Mouse (Mus musculus) kidney, postnatal 0 days (tissue): ENCODE data around the gene Gm20661. TPM values are rescaled to one million over a fixed set of nuclear protein-coding genes. Genes with fewer than 3 reads are reported as not detected.
A peak's percentile ranks its signal among the peaks of the same experiment; 100 is the strongest.

Experiments
- ATAC-seq: fragments of 200-750 bp; cut with Nextera tagmentation; replicated peaks from 2 replicates; pipeline ENCODE4 v1.8.0; 2017; ENCODE audit warnings: low read depth, moderate number of reproducible peaks, moderate TSS enrichment, moderate library complexity; ENCODE audit not compliant: low FRiP score
- DNase-seq: peaks from one replicate; pipeline ENCODE4 v3.0.0-alpha.2; 2016; ENCODE audit warnings: low spot score
- H3K27ac ChIP-seq: fragments of 300-500 bp; sonication (generic); 2 replicates; pipeline ENCODE4 v1.5.1; 2014; ENCODE audit warnings: mild to moderate bottlenecking
- H3K27me3 ChIP-seq: fragments of 300-500 bp; sonication (generic); 2 replicates; pipeline ENCODE4 v1.6.1; 2014; ENCODE audit warnings: low read length, mixed read lengths; ENCODE audit not compliant: insufficient read depth
- H3K36me3 ChIP-seq: fragments of 300-500 bp; sonication (generic); 2 replicates; pipeline ENCODE4 v1.6.1; 2014; ENCODE audit warnings: low read length, mixed read lengths; ENCODE audit not compliant: insufficient read depth
- H3K4me1 ChIP-seq: fragments of 300-500 bp; sonication (generic); replicated peaks from 2 replicates; pipeline ENCODE4 v1.6.1; 2014; ENCODE audit warnings: antibody characterized with exemption, low read length, mixed read lengths; ENCODE audit not compliant: insufficient read depth
- H3K4me2 ChIP-seq: fragments of 300-500 bp; sonication (generic); 2 replicates; pipeline ENCODE4 v1.6.1; 2014; ENCODE audit warnings: mild to moderate bottlenecking, low read length, moderate library complexity, mixed read lengths
- H3K4me3 ChIP-seq: fragments of 300-500 bp; sonication (generic); replicated peaks from 2 replicates; pipeline ENCODE4 v1.5.1; 2014; ENCODE audit warnings: low read depth, low read length
- H3K9ac ChIP-seq: fragments of 300-500 bp; sonication (generic); 2 replicates; pipeline ENCODE4 v1.6.1; 2014; ENCODE audit warnings: low read depth, low read length
- H3K9me3 ChIP-seq: fragments of 300-500 bp; sonication (generic); replicated peaks from 2 replicates; pipeline ENCODE4 v1.6.1; 2016; ENCODE audit warnings: low read length, inconsistent platforms, mixed read lengths
- CTCF ChIP-seq: IDR thresholded peaks from 2 replicates; pipeline ENCODE4 v1.5.1; 2016; ENCODE audit warnings: antibody characterized with exemption, low read depth, mild to moderate bottlenecking, moderate library complexity
- WGBS: fragments of 180-500 bp; shearing (Covaris S2); extraction: QIAGEN DNeasy Blood & Tissue Kit; methylation state at CpG from one replicate; pipeline ENCODE4 v1.1.7; 2014; 5-methylcytosine and 5-hydroxymethylcytosine counted together
- polyA plus RNA-seq: library from polyadenylated mRNA; unstranded; fragments of >200 nt; fragmentation: Nextera tagmentation; extraction: Ambion mirVana; gene quantifications from 2 replicates; pipeline ENCODE4 v1.2.1, GENCODE M21; 2015

The Gm20661 gene
- polyA plus RNA-seq, 1 experiment from 2014 or later, result 1.3 TPM

DNA sequence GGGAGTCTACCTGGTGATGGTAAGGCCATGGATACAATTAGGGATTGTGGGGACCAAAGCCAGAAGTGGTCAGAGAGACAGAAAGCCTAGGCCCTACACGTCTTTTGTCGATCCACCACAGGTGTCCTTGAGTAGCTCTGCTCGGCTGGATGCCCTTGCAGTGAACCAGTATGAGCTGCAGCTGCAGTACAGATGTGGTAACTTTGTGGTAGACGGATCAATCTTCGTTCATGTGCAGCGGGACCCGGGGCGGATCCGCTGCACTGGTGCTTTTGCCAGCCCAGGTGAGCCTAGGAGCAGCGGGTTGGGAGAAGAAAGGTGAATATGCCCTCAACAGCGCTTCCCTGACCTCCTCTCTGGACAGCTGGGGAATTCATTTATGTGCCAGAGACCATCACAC, 10.2 kb downstream of the Gm20661 start:
- TF ChIP-seq CTCF, result no peak
- Histone ChIP-seq H3K9me3 (no peaks in the 10 kb centered on the region), H3K9ac (no peak overlapping the region), H3K27me3 (no peaks in the 10 kb centered on the region), H3K36me3 (no peaks in the 10 kb centered on the region), H3K4me1 (no peaks in the 10 kb centered on the region), H3K4me3 (no peak overlapping the region), H3K4me2 (no peak overlapping the region), H3K27ac (no peak overlapping the region)
- WGBS, result 91% methylated on average over 11 of the region's 11 CpGs
- ATAC-seq, result no peak
- DNase-seq, result no peak

DNA sequence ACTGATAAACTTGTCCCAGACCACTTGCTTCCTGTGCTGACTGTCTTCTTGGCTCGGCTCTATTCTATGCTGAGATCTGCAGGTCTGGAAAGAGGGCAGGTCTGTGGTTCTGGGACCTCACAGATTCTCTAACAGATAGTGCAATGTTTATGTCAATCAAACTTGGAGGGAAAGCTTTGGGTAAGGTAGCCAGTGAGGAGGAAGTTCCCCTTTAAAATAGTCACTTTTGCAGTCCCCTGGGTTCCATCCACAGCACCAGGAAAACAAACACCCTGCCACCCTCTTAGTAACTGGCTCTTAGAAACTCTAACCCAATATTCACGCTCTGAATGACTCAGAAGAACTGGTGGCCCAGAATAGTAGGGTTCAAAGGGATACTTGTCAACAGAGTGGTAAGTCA, 11.6 kb downstream of the Gm20661 start:
- DNase-seq (no peak), ATAC-seq (no peak)
- Histone ChIP-seq H3K27ac (no peak overlapping the region), H3K4me1 (no peaks in the 10 kb centered on the region), H3K9me3 (no peaks in the 10 kb centered on the region), H3K36me3 (no peaks in the 10 kb centered on the region), H3K4me2 (no peak overlapping the region), H3K4me3 (no peak overlapping the region), H3K9ac (no peak overlapping the region), H3K27me3 (no peaks in the 10 kb centered on the region)
- no peak for TF ChIP-seq CTCF
- WGBS, result 45% methylated on average over 2 of the region's 2 CpGs

DNA sequence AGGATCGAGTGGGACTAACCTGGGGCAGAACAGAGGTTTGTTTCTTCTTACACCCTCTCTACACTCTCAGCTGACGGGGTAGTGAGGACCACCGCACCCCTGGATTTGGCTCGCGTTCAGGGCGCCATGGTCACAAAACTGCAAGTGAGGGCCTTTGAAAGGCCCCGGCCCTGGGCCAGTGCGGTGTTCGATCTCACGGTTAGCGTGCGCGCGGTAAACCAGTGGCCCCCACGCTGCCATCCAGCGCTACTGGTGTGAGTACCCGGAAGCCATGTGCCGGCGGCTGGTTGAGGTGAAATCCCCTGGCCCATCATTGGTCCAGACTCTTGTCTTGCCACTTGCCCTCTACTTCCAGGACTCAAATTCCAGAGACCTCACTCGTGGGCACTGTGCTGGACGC, 12.7 kb downstream of the Gm20661 start:
- H3K9ac ChIP-seq, result no peak overlapping the region
- H3K27ac ChIP-seq, result no peak overlapping the region
- H3K4me3 ChIP-seq, result no peak overlapping the region
- H3K9me3 ChIP-seq, result no peaks in the 10 kb centered on the region
- no peaks in the 10 kb centered on the region for H3K36me3 ChIP-seq
- no peak overlapping the region for H3K4me2 ChIP-seq
- H3K4me1 ChIP-seq, result no peaks in the 10 kb centered on the region
- H3K27me3 ChIP-seq, result no peaks in the 10 kb centered on the region
- ATAC-seq (no peak), DNase-seq (no peak)
- no peak for TF ChIP-seq CTCF
- 92% methylated on average over 21 of the region's 21 CpGs for WGBS

DNA sequence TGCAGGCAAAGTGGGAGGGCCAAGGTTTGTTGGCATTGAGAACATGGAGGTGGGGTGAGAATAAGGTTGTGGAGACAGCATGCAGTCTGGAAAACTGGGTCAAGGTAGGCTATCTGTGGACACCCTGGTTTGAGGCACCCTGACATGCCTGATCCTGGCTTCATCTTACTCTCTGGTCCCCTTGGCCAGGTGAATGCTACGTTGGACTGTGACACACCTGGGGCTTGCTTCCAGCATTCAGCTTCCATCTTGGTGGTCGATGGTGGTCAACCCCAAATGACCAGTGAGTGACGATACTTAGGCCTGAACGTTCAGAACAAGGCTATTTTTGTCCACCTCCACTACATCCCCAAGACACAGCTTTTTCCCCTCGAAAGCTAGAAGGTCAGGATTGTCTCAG, 13.2 kb downstream of the Gm20661 start, which contains the start of gene Gm20662:
Gene Gm20662, plus strand, starts transcription at position 301 of the 400 bp plus-strand sequence.
- Histone ChIP-seq H3K4me1 (no peaks in the 10 kb centered on the region), H3K27ac (no peak within 1 kb of the TSS), H3K27me3 (no peaks in the 10 kb centered on the region), H3K36me3 (no peaks in the 10 kb centered on the region), H3K9me3 (no peaks in the 10 kb centered on the region), H3K4me2 (no peak within 1 kb of the TSS), H3K9ac (no peak within 1 kb of the TSS), H3K4me3 (no peak within 1 kb of the TSS)
- 91% methylated on average over 5 of the region's 5 CpGs for WGBS
- no peak for ATAC-seq
- no peak for DNase-seq
- TF ChIP-seq CTCF, result no peak

DNA sequence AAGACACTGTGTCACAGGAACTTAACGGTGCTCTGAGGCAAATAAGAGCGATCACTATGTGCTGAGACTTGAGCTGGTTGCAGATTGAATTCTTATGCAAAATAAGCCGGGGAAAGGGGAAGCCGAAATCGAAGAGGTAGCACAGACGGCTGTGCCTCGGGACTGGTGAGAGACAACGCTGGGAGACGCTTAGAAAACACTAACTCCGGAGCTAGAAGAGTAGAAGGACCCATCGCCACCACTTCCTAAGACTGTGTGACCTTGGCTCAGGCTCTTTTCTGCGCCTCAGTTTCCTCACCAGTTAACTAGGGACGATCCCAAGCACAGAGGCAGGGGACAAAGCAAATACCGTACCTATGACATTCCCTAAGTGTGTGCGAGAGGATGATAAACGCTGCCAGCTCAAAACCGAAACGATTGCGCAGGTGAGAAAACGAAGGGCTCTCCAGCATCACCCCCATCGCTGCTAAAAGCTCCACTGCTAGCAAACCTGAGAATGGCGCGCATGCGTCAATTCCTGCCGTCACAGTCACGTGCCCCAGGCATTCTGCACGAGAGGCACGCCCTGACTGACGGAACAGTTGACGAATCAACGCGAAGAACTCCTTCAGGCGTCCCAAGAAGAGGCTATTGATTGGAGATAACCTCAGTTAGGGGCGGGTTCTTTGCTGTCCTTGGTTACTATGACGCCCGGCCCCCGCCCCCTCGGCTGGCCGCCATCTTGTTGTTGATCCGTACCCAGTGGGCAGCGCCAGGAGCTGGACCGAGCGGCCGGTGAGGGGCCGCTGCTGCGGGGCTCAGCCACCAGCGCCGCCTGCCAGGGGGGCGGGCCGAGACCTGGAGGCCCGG, 19.3 kb downstream of the Gm20661 start, which contains the start of gene Ip6k1:
Gene Ip6k1, plus strand, starts transcription at position 580 of the 849 bp plus-strand sequence.
- WGBS, result under 1% methylated on average over 51 of the region's 51 CpGs
- H3K4me2 ChIP-seq, result peak within 1 kb of the TSS; percentile 92
- peak within 1 kb of the TSS; percentile 97 for H3K4me3 ChIP-seq
- ATAC-seq (peak; percentile 98), DNase-seq (peak; percentile 100)
- no peaks in the 10 kb centered on the region for H3K36me3 ChIP-seq
- no peak for TF ChIP-seq CTCF
- H3K4me1 ChIP-seq, result peaks cover 13% of the 10 kb centered on the region; the same call in 1 of the 2 replicates
- peak within 1 kb of the TSS; percentile 99 for H3K9ac ChIP-seq
- peak within 1 kb of the TSS; percentile 95 for H3K27ac ChIP-seq
- no peaks in the 10 kb centered on the region for H3K9me3 ChIP-seq
- H3K27me3 ChIP-seq, result no peaks in the 10 kb centered on the region

DNA sequence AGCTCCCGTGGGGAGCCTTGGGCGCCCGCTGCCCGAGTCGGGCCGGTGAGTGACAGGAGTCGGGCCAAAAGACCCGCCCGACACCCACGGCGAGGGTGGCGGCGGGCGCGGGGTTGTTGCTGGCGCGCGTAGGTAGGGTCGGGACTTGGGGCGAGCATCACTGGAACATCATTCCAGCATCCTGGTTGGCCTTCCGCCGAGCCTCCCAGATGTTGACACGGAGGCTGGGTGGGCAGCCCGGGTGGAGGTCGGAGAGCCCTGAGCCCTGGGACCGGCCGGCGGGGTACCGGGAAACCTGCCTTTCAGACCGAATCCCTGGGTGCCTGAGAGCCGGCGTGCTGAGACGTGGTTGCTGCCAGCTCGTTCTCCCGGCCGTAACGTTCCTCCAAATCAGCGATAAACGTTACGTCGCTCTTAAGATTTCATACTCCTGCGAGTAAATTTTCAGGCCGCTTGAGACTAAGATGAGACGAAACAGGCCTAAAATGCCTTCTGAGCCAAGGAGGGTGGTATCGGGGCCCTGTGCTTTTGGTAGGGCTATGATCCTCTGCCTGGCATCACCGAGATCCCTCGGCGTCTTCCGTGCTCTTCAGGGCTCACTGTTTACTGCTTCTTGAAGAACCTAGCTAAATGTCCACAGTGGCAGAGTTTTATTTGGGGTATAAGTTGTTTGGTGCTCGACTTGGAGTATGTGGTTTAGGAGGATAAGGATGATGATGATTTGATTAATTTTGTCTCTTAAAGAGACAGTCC, 20.1 kb downstream of the Gm20661 start:
- under 1% methylated on average over 50 of the region's 50 CpGs for WGBS
- peaks cover 13% of the 10 kb centered on the region; the same call in 1 of the 2 replicates for H3K4me1 ChIP-seq
- TF ChIP-seq CTCF, result no peak

More for the DNA sequence above, 20.1 kb downstream of the Gm20661 start:
- DNase-seq (peak; percentile 48), ATAC-seq (no peak; the same call in 1 of the 2 replicates)
- H3K9me3 ChIP-seq, result no peaks in the 10 kb centered on the region
- H3K27me3 ChIP-seq, result no peaks in the 10 kb centered on the region
- peak overlapping the region; percentile 72 for H3K4me2 ChIP-seq
- peak overlapping the region; percentile 95 for H3K27ac ChIP-seq
- H3K36me3 ChIP-seq, result no peaks in the 10 kb centered on the region
- peak overlapping the region; percentile 97 for H3K4me3 ChIP-seq
- peak overlapping the region; percentile 99 for H3K9ac ChIP-seq
